Mouse (Mus musculus): ENCODE results near the gene Tfrc. TPM values are rescaled to one million over a fixed set of nuclear protein-coding genes. Genes with fewer than 3 reads are reported as not detected.
A peak's percentile ranks its signal among the peaks of the same experiment; 100 is the strongest.
"Not testable (repeated sequence)": the region's sequence is repeated elsewhere in the genome, so short reads cannot be mapped to it uniquely, and the experiment has no call there.

The Tfrc gene
- total RNA-seq, 2 experiments from 2014 or later = 77.2 to 90.3 TPM

- no peak for DNase-seq
- intact Hi-C loops (cut with DNase I) = loop anchor here (5.0 kb wide), 1 partner anchor 103 kb away; no protein-coding TSS in a partner anchor
Observed at GRCm38 (mm10) chr16:32610460-32611255, 1.9 kb downstream of the Tfrc start.

DNA sequence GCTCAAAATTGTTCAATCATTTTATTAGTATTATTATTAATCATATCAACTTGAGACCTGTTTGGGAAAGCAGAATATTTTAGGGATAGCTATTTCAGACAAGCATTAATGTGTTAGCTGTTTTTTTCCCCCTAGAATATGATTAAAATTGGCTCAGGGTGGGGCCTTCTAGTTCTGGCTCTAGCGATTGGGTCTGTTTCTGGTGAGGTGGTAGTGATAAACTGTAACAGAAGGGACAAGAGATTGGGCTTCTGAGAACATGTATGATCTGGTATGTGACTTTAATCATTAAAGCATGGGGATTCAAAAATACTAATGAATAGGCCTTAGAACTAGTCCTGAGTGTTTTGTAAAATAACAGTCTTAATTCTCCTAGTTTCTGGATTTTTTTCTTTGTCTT lies 3.3 kb downstream of the Tfrc start:
- DNase-seq = no peak
- intact Hi-C loops (cut with DNase I) = loop anchor here (5.0 kb wide), 1 partner anchor 105 kb away; no protein-coding TSS in a partner anchor

- intact Hi-C loops (cut with DNase I) = loop anchor here (5.0 kb wide), 1 partner anchor 106 kb away; no protein-coding TSS in a partner anchor
- no peak for DNase-seq
Observed at GRCm38 (mm10) chr16:32613269-32613834, 4.6 kb downstream of the Tfrc start.

DNA sequence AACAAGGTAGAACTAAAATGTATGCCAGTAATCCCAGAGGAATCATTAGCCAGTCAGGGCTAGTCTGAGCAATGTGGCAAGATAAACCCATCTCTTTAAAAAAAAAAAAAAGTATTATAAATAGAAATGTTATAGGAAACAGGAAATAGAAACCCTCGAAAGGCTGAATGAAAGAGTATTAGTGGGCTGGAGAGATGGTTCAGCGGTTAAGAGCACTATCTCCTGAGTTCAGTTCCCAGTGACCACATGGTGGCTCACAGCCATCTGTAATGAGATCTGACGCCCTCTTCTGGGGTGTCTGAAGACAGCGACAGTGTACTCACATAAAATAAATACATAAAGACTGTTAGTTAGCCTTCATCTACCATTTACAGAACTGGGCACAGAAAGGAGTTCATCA lies 5.3 kb downstream of the Tfrc start:
- intact Hi-C loops (cut with DNase I) = loop anchor here (5.0 kb wide), 1 partner anchor 107 kb away; no protein-coding TSS in a partner anchor
- DNase-seq = no peak

DNA sequence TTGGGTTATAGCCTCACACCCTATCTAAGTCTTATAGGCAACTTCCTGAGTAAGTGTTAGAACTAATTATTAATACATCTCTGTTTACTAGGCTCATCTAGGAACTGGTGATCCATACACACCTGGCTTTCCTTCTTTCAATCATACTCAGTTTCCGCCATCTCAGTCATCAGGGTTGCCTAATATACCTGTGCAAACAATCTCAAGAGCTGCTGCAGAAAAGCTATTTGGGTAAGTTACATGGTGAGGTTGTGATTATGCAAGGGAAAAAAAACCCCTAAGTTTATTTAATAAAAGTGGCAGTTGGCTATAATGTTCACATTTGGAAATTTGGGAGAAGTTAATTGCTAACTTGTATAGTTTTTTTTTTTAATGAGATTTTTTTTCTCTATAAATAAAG lies 10.2 kb downstream of the Tfrc start:
- DNase-seq = no peak
- intact Hi-C loops (cut with DNase I) = no loop called here

- intact Hi-C loops (cut with DNase I) = no loop called here
- DNase-seq = no peak
Observed at GRCm38 (mm10) chr16:32628140-32628539, 19.4 kb downstream of the Tfrc start.

DNA sequence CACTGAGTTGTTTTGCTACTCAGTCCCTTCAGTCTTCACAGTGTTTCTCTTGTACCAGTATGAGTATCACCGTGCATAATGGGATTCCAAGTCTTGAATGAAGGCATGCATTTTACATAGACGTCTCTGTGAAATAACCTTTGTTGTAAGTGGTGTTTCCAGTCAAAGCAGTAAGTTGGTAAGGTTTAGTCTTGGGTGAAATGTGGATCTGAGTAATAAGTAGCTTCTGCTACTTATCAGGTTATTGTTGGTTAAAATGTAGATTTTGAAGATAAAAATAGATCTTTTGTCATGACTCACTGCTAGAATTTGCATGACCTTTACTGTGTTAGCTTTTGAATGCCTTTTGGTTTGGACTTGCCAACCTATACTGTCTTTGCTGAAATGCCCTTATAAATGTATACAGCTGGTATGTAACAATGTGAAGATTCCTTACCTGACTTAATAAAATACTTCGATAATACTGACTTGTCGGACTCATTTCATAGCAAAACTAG lies 23.7 kb downstream of the Tfrc start:
- intact Hi-C loops (cut with DNase I) = no loop called here
- no peak for DNase-seq

- intact Hi-C loops (cut with DNase I) = no loop called here
- no peak for DNase-seq
Observed at GRCm38 (mm10) chr16:32633486-32634012, 24.8 kb downstream of the Tfrc start.

DNA sequence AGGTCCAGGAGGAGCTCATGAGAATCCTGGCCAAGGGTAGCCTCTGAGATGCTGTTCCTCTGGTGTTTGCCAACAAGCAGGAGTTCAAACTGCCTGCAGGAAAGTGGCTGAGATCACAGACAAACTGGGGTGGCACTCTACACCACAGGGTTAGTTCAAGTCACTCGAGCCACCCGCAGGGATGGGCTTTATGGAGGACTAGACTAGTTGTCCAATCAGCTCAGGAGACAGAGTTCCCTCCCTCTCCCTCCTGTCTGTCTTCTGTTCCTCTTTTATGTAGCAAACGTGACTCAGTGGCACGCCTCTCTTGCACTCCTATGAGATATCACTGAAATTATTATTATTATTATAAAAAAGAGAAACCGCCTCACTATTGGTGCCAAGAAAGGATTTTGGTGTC lies 25.5 kb downstream of the Tfrc start:
- intact Hi-C loops (cut with DNase I) = no loop called here
- DNase-seq = no peak

DNA sequence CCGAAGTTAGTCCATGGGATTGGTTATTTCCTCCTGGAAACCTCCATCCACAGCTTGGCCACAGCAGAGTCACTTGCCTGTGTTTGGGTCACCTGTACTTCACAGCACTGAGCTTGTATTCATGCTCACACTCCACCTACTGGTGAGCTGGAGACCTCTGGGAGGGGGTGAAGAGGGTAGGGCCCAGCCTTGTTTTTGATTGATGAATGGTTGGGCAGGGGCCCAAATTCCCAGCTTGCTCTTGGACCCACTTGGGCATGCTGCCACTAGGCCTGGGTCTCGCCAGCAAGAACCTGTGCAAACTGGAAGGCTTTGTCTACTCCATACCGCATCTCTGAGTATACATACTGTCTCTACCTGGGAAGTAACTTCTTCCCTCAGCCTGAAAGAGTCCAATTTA lies 26.6 kb downstream of the Tfrc start:
- peak; percentile 52 for DNase-seq
- intact Hi-C loops (cut with DNase I) = loop anchor here (5.0 kb wide), 1 partner anchor 52 kb away; no protein-coding TSS in a partner anchor

DNA sequence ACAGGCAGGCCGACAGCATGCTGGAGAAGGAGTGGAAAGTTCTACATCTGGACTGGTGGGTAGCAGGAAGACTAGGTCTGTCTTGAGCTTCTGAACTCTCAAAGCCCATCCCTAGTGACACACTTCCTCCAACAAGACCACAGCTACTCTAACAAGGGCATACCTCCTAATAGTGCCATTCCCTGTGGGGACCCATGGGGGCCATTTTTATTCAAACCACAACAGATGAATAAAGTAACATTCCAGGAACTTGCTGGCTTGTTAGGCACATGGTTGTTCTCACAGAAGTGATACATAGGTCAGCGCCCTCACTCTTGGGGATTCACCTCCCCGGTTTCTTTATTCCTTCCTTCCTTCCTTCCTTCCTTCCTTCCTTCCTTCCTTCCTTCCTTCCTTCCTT lies 27.6 kb downstream of the Tfrc start:
- DNase-seq = no peak
- intact Hi-C loops (cut with DNase I) = loop anchor here (5.0 kb wide), 1 partner anchor 51 kb away; no protein-coding TSS in a partner anchor

DNA sequence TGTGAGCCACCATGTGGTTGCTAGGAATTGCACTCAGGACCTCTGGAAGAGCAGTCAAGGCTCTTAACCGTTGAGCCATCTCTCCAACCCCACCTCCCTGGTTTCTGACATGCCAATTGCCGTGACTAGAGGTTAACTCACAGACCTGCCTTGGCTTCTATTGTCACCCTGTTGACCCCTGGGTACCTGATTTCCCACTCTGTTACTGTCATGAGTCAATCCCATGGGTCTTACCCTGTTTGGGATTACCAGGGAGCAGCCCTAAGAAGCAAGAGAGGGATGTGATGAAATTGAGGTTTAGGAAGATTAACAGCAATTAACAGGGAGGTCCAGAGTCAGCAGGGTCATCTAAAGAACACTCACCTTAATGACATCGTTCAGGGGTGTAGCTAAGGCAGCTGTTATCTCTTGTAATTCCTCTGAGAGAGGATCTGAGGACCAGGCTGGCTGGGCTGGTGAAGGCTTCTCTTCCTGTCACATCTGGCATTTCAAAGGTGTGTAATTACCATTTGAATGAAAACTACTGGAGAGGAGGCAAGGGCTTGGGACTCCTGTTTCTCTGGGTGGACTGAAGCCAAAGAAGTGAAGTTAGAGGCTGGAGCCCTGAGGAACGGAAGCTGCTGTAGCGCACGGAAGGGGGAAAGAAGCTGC lies 28.3 kb downstream of the Tfrc start:
- DNase-seq = no peak
- intact Hi-C loops (cut with DNase I) = loop anchor here (5.0 kb wide), 1 partner anchor 50 kb away; no protein-coding TSS in a partner anchor

DNA sequence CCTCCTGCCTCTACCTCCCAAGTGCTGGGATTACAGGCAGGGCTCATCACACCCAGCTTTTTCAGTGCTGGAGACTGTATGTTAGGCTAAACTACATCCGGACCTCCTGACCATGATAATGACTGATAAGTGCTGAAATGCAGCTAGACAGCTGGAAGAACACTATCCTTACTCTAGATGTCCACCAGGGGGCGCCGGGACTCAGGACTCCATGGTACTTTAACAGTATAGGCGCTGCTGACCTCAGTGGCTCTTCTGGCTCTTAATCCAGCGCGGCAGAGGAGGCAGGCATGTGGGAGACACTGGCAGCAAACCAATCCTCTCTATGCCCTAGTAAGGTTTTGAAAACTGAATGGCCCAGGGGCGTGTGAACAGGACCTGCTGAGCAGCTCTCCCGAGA lies 29.8 kb downstream of the Tfrc start:
- peak; percentile 92 for DNase-seq
- intact Hi-C loops (cut with DNase I) = loop anchor here (5.0 kb wide), 1 partner anchor 49 kb away; no protein-coding TSS in a partner anchor

DNA sequence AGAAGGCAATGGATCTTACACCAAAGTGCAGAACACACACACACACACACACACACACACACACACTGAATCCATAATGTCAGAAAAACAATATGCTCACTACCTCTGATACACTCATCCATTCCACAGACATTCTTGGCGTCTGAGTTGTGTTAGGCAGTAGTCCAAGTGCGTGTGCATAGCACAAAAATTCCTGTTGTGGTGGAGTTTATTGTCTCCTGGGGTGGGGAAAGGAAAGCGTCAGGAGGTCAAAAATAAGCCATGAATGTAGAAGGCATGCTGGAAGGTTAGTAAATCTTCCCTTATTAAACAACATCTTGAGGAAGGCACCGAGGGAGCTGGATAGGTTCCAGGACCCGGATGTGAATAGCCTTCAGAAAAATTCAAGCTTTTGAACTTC lies 31.4 kb downstream of the Tfrc start:
- DNase-seq = no peak
- intact Hi-C loops (cut with DNase I) = no loop called here

- intact Hi-C loops (cut with DNase I); DNase-seq: not testable (repeated sequence)
Observed at GRCm38 (mm10) chr16:32640683-32641082, 32.0 kb downstream of the Tfrc start.

GRCm38 (mm10) chr16:32641440-32642219 lies 32.9 kb downstream of the Tfrc start:
- intact Hi-C loops (cut with DNase I) = no loop called here
- no peak for DNase-seq

DNA sequence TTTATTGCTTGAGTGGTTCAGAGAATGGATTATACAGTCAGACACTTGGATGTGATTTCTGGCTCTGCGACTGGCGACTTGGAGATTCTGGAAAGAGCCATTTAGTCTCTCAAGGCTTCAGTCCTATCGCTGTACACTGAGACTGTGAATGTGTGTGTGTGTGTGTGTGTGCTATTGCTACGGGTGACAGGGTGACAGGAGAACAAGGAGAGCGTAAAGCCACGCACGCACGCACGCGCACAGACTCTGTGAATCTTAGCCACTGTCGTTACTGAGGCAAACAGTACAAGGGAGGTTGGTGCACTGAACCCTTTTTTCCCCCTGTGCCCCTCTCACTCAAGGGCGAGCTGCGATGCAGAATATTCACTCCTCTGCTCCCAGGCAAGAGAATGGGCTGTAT lies 33.6 kb downstream of the Tfrc start:
- intact Hi-C loops (cut with DNase I) = no loop called here
- DNase-seq = no peak

DNA sequence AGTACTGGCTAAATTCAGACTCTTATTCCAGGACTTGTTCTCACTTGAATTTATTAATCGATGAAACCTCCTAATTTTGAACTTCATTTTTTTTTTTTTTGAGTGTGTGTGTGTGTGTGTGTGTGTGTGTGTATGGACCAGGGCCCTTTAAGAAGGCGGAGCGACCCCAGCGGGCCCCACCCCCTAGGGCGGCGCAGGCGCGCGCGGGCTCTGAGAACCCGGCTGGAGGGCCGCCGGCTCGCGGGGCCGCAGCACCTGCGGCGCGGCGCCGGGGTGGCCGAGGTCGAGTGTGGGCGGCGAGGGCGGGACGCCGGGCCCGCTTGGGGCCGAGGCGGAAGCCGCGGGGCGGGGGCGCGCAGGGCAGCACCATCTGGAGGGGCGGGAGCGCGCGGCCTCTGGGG lies 34.9 kb downstream of the Tfrc start, which contains the start of gene Tnk2:
TSS of gene Tnk2 (plus strand) at position 214 of the 401 bp plus-strand sequence.
- intact Hi-C loops (cut with DNase I) = no loop called here
- peak; percentile 91 for DNase-seq

DNA sequence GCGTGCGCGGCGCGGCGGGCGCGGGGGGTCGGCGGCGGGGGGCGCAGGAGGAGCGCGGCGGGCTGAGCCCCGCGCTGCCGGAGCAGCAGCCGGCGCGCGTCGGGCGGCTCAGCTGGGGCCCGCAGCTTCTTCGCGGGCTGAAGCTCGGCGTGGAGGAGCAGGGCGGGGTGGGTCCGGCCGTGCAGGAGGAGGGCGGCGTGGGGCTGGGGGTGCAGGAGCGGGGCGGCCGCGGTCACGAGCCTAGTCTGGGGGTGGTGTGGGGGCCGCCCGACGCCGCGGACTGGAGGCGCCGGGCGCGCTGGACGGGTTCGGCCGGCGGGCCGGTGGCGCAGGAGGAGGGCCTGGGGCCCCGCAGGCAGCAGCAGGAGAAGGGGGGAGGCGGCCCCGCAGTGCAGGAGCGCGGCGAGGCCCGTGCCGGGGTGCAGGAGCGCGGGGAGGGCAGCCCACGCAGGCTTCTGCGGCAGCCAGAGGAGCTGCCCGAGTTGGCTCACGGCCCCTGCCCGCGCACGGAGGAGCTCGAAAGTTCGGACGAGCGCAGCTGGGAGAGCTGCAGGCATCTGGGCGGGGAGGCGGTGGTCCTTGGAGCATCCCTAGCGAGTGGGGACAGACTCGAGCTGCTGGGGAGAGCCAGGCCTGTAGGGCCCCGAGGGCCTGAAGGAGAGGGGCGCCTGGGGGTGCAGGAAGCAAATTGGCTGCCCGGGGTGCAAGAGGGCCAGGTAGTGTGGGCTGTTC lies 35.5 kb downstream of the Tfrc start:
- intact Hi-C loops (cut with DNase I) = no loop called here
- no peak for DNase-seq

DNA sequence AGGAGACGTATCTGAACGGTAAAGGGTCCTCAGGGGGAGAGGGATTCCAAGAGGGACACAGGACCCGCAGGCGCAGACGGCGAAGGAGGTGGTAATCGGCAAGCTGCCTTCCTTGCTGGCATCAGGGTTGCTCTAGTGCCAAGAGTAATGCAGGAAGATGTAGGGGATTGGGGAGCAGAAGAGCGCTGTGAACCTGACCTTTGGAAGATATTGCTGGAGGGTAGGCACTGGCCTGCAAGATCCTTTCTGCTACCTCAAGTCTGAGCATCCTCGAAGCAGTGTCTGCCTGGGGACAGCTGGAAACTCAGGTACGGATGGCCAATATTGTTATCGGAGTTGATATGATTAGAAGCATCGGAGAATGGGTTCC lies 36.1 kb downstream of the Tfrc start:
- intact Hi-C loops (cut with DNase I) = no loop called here

More for the DNA sequence above, 36.1 kb downstream of the Tfrc start:
- DNase-seq = no peak
